Mouse (Mus musculus) heart, adult 11 months (tissue): ENCODE data around the gene BC005537.

Source experiments
- DNase-seq: peaks from one replicate; pipeline ENCODE4 v3.0.0; 2022

Gene BC005537

DNA sequence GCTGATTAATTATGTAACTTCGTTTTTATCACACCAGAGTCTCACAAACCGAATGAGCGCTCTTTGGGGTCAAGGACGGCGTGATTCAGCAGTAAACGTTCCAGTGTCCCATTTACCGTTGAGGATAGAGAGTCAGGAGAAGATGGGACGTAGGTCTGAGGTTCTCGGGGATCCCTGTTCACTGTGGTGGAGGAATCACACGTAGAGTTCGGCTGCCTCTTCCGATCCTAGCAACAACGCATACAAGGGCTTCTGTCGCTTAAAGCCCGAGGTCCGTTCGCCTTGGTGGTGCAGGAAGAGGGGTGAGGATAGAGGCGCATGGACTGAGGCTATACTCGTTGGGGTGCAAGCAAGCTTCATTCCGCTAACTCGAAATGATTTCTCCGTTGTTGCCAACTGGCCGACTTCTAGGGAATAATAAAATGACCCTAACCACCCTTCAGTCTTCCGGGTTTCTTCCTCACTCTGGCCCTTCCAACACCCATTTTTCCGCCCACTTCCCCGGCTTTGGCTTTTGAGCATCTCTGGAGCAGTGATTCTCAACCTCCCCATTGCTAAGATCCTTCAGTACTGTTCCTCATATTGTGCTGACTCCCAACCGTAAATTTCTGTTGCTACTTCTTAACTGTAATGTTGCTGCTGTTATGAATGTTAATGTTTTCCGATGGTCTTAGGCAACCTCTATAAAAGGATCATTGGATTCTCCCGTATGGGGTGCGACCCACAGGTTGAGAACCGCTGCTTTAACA, 1.4 kb upstream of the BC005537 start:
- peak; percentile 94 for DNase-seq

GRCm38 (mm10) chr13:24800674-24801307, 666 bp upstream of the BC005537 start:
- peak; percentile 100 for DNase-seq

DNA sequence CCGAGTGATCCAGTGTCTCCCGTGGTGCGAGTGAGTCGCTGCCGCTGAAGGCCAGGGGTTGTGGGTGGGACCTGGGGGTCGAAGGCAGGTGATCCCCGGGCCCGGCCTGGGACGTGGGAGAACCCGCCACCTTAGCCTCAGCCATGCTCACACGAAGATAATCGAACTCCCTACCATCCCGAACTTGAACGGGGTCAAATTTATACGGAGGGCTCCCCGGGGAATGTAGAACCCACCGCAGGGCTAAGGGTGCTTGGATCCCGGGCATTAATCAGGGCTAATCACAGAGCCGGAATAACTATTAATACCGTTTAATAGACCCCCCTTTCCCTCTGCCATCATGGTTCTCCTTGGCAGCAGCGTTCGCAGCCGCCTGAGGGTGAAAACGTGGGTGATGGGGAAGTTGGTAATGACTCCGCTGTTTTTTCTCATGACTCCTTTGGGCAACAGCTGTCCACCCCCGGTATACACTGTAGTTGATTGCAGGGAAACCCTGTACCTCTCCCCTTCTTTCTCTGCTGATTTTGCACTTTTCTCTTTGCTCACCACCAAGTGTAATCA, 754 bp downstream of the BC005537 start:
- peak; percentile 96 for DNase-seq

DNA sequence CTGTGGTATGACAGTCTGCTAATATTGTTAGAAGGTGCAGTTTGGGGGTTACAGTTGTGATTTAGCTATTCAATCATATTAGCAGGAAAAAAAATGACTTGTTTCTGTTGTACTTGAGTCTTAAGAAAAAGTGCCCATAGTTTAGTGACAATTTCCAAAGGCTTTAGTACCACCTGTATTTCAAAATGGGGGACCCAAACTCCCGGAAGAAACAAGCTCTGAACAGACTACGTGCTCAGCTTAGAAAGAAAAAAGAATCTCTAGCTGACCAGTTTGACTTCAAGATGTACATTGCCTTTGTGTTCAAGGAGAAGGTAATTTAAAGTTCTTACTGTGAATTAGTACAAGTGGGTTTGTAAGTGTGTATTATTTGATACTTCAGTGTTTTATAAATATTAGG, 1.7 kb downstream of the BC005537 start:
- DNase-seq, result no peak

DNA sequence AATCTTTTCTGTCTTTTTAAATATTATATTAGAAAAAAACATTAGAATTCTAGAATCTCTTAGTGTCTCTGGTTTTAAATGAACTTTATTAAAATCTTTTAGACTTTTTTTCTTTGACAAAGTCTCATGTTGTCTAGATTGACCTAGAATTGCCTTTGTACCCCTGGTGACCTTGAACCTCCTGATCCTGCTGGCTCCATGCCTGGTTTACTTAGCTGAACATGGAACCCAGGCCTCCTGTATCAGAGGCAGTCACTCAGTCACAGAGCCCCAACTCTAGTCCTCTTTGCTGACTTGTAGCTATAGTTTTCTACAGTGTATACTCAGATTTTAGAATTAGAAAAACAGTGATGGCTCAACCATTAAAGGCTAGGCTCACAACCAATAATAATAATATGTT, 4.6 kb downstream of the BC005537 start:
- DNase-seq, result peak; percentile 88

- DNase-seq, result no peak
These were observed 11.1 kb downstream of the BC005537 start for GRCm38 (mm10) chr13:24812521-24812920.

GRCm38 (mm10) chr13:24814616-24815015, 13.2 kb downstream of the BC005537 start:
- no peak for DNase-seq

DNA sequence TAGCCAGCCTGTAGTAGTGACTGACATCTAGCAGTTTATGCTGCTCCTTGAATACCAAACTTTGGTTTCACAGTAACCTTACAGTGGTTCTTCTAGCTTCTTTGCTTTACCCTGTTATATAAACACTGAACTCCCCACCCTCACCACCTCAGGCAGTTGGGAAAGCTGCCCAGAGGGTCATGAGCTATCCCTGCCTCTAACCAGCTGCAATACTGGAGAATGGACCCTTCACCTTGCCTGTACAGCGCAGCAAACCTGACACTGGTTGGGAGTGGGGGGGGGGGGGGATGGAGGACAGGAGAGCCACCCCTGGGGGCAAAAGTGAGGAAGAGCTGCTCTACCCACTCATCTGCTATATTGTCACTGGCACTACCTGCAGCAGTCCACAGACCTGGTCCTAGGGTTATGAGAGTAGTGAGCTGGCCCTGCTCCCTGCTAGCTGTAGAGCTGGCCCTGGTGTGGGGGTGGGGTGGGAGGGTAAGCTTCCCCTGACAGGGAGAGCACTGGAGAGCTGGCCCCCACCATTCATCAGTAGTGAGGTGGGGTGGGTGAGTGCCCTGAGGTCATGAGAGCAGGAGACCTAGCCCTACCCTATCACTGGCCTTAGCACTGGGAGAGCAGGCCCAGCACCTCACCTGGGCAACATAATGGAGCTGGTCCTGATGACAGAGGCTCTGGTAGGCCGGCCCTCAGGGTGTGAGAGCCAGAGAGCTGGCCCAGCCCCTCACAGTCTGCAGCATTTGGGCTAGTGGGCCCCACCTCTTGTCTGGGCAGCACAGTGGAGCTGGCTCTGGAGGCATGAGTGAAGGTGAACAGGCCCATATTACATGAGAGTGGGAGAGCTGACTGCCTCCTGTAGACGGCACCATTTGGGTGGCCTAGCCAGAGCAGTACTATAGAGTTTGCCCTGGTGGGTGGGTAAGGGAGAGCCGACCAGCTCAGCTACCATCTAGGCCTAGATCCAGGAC, 15.0 kb downstream of the BC005537 start:
- DNase-seq, result peak; percentile 94

DNA sequence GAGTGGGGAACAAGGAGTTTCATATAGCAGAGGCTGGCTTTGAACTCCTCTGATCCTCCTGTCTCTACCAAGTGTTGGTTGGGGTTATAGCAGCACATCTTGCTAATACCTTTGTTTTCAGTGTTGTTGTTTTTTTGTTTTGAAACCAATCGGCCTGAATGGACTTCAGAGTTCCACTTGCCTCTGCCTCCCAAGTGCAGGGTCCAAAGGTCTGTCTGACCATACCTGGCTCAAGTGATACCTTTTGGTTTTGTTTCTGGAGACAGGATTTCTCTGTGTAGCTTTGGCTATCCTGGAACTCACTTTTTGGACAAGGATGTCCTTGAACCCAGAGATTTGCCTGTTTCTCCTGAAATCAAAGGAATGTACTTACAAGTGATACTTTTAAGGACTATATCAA, 18.5 kb downstream of the BC005537 start:
- peak; percentile 33 for DNase-seq

DNA sequence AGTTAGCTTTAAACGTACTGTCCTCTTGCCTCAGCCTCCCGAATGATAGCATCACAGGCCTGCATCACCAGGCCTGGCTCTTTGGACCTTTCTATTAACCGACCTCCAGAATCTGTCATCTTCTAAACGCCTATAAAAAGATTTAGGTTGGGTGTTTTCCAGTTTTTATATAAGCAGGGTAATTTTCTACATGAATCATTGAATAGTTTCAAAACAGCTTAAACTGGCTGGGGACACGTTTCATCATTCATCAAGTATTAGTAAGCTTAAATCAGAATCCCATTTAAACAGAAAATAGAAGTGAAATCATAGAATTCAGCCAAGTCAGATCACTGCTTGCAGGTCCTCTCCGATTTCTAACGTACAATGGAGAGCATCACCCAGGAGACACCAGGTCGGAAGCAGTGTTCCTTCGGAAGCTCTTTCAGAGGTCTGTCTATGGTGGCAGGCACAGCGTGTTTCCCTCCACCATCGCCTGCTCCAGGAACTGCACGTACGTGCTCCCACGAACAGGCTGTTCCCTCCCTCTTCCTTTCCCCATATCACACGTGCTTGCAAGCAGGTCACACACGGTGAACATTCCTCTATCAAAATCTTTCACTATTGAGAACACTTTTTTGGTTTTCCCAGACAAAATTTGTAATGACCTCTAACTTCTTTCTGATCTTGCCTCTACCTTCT, 21.3 kb downstream of the BC005537 start:
- DNase-seq, result peak; percentile 88

GRCm38 (mm10) chr13:24824647-24825046, 23.2 kb downstream of the BC005537 start:
- peak; percentile 89 for DNase-seq

GRCm38 (mm10) chr13:24825587-24825986, 24.1 kb downstream of the BC005537 start:
- DNase-seq, result peak; percentile 85

DNA sequence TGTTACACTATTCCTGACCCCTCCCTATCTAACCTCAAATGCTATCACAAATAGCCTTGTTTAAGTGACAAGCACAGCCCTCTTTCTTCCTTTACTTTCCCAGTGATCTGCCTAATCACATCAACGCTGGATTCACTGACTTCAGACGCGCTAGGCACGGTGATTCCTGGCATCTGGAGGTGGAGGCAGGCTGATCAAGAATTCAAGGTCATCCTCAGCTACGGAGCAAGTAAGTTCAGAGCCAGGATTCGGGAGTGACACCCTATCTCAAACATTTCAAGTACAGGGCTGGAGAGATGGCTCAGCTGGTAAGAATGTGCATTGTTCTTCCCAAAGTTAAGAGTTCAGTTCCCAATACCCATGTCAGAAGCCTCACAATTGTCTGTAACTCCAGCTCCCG, 24.7 kb downstream of the BC005537 start:
- peak; percentile 83 for DNase-seq

DNA sequence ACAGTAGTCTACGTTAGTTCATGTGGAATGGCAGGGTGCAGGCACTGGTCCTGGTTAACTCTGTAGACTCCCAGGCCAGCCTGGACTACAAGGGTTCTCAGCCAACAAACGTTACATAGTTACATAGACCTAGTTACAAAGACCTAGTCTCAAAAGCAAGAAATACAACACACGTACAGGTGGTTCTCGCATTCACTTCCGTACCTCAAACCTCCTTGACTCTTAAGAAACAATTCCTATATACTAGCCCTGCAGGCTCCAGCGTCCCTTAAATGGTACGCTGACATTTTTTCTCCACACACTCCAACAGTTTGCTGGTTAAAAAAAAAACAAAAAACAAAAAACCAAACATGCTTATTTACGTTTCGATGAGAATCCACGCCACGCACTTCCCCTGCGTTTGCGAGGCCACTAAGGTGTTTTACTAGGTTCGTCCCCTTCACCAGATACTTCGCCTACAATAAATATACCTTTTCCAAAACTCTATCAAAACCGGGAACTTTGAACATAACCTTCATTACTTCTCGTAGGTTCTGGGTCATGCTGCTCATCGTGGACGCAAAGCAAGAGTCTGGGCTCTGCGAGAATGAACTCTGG, 29.4 kb downstream of the BC005537 start:
- peak; percentile 62 for DNase-seq

DNA sequence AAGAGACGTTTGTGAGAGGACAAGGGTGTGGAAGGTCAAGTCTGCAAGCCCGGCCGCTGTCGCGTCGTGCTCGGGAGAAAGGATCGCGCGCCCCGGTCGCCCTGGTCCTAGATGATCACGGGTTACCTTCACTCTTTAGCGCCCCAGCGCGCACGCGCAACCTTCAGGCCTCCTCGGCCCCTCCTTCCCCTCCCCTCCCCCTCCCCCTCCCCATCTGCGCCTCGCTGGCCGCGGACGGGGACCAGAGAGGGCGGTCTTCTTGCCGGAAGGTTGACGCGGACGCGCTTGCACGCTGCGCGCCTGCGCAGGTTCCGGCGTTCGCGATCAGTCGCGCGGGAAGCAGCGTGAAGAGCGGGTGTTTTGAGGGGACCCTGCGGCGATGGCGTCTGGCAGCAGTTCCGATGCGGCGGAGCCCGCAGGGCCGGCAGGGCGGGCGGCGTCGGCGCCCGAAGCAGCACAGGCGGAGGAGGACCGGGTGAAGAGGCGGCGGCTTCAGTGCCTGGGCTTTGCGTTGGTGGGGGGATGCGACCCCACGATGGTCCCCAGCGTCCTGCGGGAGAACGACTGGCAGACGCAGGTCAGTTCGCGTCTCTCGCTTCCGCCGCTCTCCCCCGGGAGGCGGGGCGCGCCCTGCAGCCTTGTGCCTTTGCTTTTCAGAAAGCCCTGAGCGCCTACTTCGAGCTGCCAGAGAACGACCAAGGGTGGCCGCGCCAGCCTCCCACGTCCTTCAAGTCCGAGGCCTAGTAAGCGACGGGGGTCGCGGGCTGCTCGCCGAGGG, 30.1 kb downstream of the BC005537 start, which contains the start of the genes Acot13 and Tdp2:
Gene Acot13 (minus strand): TSS at position 188 of the 778 bp plus-strand sequence.
Gene Tdp2 (plus strand): TSS at position 327 of the 778 bp plus-strand sequence.
- DNase-seq, result peak; percentile 100

GRCm38 (mm10) chr13:24832131-24832810, 30.8 kb downstream of the BC005537 start:
- peak; percentile 64 for DNase-seq

DNA sequence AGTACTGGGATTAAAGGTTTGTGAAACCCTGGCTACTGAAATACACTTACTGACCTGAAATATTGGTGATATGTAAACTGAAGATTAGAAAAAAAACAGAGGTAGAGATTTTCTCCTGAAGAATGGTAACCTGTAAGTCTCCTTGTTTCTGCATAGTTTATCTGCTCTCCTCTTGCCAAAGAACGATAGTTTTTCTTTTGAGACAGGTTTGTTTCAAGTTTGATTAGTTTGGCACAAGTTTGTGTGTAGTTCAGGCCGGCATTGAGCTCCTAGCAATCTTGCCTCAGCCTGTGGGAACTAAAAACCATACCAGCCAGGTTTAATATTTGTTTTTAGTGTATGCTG, 31.3 kb downstream of the BC005537 start:
- DNase-seq, result no peak

- peak; percentile 39 for DNase-seq
These were observed 36.3 kb downstream of the BC005537 start for GRCm38 (mm10) chr13:24837765-24838164.

DNA sequence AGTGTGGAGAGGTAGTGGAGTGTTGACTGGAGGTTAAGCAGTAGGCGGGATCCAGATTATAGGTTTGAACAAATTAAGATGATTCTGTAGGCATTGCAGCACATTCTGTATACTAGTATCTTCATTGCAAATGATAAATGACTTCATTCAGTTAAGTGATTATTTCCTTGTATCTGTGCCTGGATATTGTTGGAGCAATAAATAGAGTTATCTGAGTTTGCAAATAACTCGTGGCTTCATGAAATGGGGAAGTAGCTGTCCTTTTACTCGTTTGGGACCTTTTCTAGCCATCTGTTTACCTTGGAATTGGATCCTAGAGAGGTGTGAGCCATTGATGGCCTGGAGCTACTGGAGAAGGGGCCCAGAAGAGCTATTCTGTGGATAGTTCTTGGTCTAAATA, 38.4 kb downstream of the BC005537 start:
- peak; percentile 8 for DNase-seq

DNA sequence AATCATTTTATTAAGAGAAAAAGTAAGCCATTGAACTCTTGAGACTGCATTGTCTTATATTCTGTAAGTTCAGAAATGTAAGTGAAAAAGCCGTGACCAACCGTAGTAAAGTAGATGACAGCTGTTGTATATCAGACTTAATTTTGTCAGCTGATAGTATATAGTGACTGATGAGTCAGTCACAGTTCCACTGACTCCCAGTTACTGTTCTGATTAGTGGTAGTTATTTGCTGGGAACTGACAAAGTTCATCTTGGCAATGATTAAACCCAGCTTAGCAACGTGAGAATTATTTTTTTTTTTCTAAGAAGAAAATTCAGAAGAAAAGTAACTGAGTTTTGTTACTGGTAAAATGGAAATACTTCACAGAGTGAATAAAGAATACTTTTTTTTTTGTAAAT, 40.2 kb downstream of the BC005537 start:
- DNase-seq, result peak; percentile 40
